Mouse (Mus musculus): ENCODE measurements around the gene Nedd9. TPM values are rescaled to one million over a fixed set of nuclear protein-coding genes. Genes with fewer than 3 reads are reported as not detected.

Nedd9 gene
- polyA plus RNA-seq, 1 experiment = not detected

DNA sequence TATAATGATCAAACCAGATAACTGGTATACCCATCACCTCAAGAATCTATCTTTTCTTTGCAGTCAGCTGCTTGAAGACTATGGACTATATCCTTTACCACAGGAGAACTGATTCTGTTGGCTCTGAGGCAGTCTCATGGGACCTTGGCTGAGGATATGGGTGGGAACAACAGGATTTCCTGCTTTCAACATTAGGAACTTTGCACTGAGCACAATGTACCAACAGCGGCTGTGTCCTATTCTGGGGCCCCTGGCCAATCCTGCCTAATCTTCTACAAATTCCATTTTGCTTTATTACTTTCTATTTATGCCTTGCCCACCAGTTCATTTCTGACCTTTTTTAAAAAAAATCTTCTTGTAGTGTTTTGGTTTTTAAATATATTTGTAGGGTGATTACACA, 21.0 kb downstream of the Nedd9 start:
- Histone ChIP-seq H3K36me3 (ENCODE audit: control insufficient read depth) (no peaks in the 10 kb centered on the region), H3K4me3 (replicated peaks) (no peak overlapping the region), H3K27me3 (ENCODE audit: control insufficient read depth) (no peaks in the 10 kb centered on the region), H3K4me1 (ENCODE audit: control insufficient read depth) (no peaks in the 10 kb centered on the region), H3K9me3 (ENCODE audit: control insufficient read depth, low read length) (no peaks in the 10 kb centered on the region)
- TF ChIP-seq GATA1 (IDR thresholded peaks at IDR 0.05; ENCODE audit: low read length) = no peak
- no peak for TF ChIP-seq TAL1 (IDR thresholded peaks at IDR 0.05; ENCODE audit: low read length)

DNA sequence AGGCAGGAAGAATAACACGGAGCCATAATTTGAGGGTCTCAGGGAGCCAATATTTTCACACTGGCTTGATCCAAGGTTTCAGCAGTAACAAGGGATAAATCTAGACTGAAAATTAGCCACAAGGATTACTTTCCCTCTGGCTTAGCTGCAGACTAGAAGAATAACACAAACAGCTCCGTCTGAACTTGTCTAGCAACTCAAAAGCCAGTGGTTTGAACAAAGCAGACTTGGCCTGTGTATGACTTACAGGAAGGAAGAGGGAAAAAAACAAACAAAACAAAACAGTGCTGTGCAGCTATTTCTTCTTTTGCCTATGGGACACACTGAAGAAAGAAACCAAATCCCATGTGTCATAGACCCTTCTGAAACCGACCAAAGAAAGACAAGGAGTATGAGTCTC, 25.7 kb downstream of the Nedd9 start:
- TF ChIP-seq TAL1 (IDR thresholded peaks at IDR 0.05; ENCODE audit: low read length) (no peak), GATA1 (IDR thresholded peaks at IDR 0.05; ENCODE audit: low read length) (no peak)
- H3K4me1 ChIP-seq (ENCODE audit: control insufficient read depth) = no peaks in the 10 kb centered on the region
- no peaks in the 10 kb centered on the region for H3K27me3 ChIP-seq (ENCODE audit: control insufficient read depth)
- H3K36me3 ChIP-seq (ENCODE audit: control insufficient read depth) = no peaks in the 10 kb centered on the region
- H3K4me3 ChIP-seq (replicated peaks) = no peak overlapping the region
- H3K9me3 ChIP-seq (ENCODE audit: control insufficient read depth, low read length) = no peaks in the 10 kb centered on the region

DNA sequence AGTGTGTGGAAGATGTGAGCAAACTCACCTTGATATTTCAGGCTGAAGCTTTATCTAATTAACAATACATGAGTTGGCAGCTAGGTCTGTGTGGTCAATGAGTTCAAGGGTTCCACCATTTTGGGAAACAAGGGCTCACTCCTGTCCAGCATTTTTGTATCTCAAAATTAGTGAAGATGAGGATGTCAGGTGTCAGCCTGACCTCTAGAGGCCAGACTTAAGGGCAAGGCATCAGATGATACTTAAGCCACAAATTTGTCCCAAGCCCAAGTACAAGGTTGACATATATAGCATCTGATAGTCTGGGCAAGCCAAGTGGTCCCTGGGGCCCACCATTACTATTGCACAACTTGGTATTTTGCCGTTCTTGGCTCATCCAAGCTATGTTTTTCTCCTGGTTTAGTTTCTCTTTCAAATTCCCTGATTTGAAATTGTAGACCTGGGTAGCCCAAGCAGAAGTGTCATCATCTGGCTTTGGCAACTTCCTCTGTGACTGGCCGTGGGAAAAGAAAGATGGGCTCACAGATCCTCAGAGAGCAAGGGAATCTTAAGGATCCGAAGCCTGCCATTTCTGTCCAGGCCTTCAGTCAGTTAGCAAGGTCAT, 27.4 kb downstream of the Nedd9 start:
- H3K27me3 ChIP-seq (ENCODE audit: control insufficient read depth) = no peaks in the 10 kb centered on the region
- H3K4me1 ChIP-seq (ENCODE audit: control insufficient read depth) = no peaks in the 10 kb centered on the region
- H3K9me3 ChIP-seq (ENCODE audit: control insufficient read depth, low read length) = no peaks in the 10 kb centered on the region
- H3K4me3 ChIP-seq (replicated peaks) = no peak overlapping the region
- TF ChIP-seq TAL1 (IDR thresholded peaks at IDR 0.05; ENCODE audit: low read length) (no peak), GATA1 (IDR thresholded peaks at IDR 0.05; ENCODE audit: low read length) (no peak)
- no peaks in the 10 kb centered on the region for H3K36me3 ChIP-seq (ENCODE audit: control insufficient read depth)

DNA sequence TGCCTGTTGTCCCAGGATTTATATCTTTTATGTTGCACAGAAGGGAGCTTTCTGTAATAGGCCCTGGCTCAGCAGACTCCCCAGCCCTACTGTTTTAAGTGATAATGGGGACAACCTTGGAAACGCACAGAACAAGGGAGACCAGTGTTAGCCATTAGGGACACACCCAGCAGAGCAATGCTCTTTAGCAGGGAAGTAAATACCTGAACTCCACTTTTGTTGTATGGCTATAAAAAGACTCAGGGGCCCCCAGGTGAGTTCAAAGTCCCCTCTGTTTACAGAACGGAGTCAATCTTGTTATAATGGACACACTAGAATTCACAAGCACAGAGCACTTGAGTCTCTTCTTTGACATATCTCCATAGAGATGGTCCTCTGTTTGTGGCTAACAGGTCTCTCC, 28.5 kb downstream of the Nedd9 start:
- Histone ChIP-seq H3K4me3 (replicated peaks) (no peak overlapping the region), H3K27me3 (ENCODE audit: control insufficient read depth) (no peaks in the 10 kb centered on the region), H3K9me3 (ENCODE audit: control insufficient read depth, low read length) (no peaks in the 10 kb centered on the region), H3K4me1 (ENCODE audit: control insufficient read depth) (no peaks in the 10 kb centered on the region), H3K36me3 (ENCODE audit: control insufficient read depth) (no peaks in the 10 kb centered on the region)
- TF ChIP-seq GATA1 (IDR thresholded peaks at IDR 0.05; ENCODE audit: low read length) = no peak
- no peak for TF ChIP-seq TAL1 (IDR thresholded peaks at IDR 0.05; ENCODE audit: low read length)

DNA sequence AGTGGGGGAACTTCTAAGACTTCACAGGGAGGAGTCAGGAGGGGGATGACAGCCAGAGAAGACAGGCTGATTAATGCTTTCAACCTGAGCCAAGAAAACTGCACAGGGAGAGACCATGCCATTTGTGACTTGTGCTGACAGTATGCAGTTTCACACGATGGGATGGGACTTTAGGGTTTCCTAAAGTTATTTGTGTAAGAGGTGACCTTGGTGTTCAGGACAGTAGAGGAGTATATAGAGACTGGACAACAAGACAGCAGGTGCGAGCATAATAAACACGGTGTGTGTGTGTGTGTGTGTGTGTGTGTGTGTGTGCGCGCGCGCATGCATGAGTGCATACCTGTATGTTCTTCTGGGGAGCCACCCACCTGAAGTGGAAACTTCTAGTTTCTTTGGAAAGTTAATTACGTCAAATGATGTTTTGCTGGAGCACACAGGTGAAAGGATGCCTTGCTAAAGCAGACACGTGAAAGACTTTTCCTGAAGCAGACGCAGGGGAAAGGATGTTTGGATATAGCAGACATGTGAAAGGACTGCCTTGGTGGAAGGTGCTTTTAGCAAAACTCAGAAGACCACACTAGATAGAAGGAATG, 29.3 kb downstream of the Nedd9 start:
- H3K9me3 ChIP-seq (ENCODE audit: control insufficient read depth, low read length) = no peaks in the 10 kb centered on the region
- TF ChIP-seq TAL1 (IDR thresholded peaks at IDR 0.05; ENCODE audit: low read length) (no peak), GATA1 (IDR thresholded peaks at IDR 0.05; ENCODE audit: low read length) (no peak)
- H3K27me3 ChIP-seq (ENCODE audit: control insufficient read depth) = no peaks in the 10 kb centered on the region
- H3K4me1 ChIP-seq (ENCODE audit: control insufficient read depth) = no peaks in the 10 kb centered on the region
- no peaks in the 10 kb centered on the region for H3K36me3 ChIP-seq (ENCODE audit: control insufficient read depth)
- H3K4me3 ChIP-seq (replicated peaks) = no peak overlapping the region

DNA sequence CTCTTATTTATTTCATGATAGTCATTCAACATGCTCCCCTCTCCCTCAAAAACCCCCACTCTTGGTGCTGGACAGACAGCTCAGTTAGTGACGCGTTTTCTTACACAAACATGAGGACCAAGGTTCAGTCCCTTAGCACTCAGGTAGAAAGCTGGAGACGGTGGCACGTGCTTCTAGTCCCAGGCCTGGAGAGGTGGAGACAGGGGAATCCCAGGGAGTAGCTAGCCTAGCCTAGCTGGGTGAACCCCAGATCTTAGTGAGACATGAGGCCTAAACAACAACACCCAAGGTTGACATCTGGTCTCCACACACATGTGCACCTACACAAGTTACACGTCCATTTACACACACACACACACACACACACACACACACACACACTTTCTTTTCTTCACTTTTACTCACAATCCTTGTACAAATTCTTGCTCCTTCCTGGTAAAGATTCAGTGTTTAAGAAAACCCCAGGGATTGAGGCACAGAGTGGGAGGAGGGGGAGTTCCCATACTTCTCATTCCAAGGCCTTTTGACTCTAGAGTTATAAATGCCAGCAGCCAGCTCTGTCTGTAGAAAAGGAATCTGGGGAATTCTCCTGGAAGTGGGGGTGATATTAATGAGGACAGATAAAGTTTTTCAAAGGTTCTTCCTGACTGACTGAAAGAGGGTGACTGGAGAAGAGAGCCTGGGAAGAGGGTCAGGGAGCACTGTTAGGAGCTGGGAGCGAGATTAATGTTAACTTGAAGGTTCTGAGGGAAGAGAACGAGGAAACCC, 29.9 kb downstream of the Nedd9 start:
- Histone ChIP-seq H3K4me1 (ENCODE audit: control insufficient read depth) (no peaks in the 10 kb centered on the region), H3K4me3 (replicated peaks) (no peak overlapping the region)
- TF ChIP-seq TAL1 (IDR thresholded peaks at IDR 0.05; ENCODE audit: low read length) = no peak
- TF ChIP-seq GATA1 (IDR thresholded peaks at IDR 0.05; ENCODE audit: low read length) = no peak

DNA sequence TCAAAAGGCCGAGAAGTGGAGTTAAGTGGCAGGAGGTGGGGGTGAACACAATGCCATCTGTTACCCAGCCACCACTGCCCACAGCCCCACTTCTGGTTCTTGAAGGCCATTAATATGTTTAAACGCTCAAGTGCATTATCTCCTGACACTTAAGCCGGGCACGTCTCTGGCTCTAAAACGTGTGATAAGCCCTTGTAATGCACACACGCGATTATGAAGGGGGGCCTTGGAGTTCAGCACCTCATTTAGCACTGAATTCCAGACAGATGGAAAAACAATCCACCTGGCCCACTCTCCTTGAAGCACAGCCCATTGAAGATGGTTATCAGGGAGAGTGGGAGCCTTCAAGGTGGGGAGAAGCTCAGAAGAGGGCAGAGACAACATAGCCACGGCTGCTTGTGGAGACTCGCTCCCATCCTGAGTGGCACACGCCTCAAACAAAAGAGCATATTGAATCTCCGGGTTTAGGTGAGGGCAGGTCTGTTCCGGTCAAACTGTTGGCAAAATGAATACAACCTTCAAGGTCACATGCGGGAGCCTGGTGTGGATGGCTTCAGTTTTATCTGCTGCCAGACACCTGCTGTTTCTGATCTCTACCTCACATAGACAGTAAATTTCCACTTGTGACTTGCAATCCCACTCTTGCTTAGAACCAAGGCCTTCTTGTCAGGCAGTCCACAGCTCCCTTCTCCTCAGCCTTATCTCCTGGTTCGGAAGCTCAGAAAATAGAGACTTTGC, 30.7 kb downstream of the Nedd9 start:
- Histone ChIP-seq H3K4me1 (ENCODE audit: control insufficient read depth) (no peaks in the 10 kb centered on the region), H3K4me3 (replicated peaks) (no peak overlapping the region), H3K36me3 (ENCODE audit: control insufficient read depth) (no peaks in the 10 kb centered on the region), H3K27me3 (ENCODE audit: control insufficient read depth) (no peaks in the 10 kb centered on the region), H3K9me3 (ENCODE audit: control insufficient read depth, low read length) (no peaks in the 10 kb centered on the region)
- no peak for TF ChIP-seq TAL1 (IDR thresholded peaks at IDR 0.05; ENCODE audit: low read length)
- no peak for TF ChIP-seq GATA1 (IDR thresholded peaks at IDR 0.05; ENCODE audit: low read length)

More for the DNA sequence above, 29.9 kb downstream of the Nedd9 start:
- Histone ChIP-seq H3K9me3 (ENCODE audit: control insufficient read depth, low read length) (no peaks in the 10 kb centered on the region), H3K36me3 (ENCODE audit: control insufficient read depth) (no peaks in the 10 kb centered on the region), H3K27me3 (ENCODE audit: control insufficient read depth) (no peaks in the 10 kb centered on the region)

DNA sequence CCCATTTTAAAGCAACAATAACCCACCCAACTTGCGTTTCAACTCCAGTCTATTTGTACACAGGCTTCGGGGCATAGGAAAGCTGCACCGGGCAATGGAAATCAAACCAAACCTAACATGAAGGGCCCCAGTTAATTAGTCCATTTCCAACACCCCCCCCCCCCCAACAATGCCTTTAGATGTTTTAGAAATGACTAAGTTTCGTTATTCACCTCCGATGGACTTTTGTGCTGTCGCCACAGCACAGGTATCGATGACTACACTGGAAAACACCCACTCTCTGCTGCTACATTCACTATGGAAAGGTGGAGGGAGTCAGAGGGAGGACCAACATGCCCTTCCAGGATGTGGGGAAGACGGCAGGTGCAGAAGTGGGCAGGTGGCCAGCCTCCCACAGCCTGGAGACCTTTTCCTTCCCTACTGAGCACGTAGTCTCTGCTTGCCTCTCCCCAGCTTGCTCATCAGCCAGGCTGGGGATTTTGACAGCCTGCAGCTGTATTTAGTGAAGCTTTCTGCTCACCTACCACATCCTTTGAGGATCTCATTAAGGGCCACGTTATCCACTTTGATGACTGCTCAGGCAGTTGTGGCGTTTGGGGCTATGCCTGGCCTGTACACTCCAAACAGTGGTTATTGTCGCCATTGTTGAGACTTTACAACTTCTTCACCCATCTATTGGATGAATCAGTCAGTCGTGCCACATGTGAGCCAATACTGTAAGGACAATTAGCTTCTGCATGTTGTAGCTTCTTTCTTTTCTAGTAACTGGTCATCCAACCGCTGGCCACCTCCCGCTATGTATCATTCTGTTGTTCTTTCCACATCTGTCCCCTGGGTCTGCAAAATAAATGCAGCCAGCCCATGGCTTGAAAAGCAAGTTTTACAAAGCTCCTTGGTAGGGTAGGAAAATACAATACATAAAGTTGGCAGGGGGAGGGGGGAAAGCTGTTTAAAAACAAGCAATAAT, 33.7 kb downstream of the Nedd9 start:
- TF ChIP-seq TAL1 (IDR thresholded peaks at IDR 0.05; ENCODE audit: low read length) (no peak), GATA1 (IDR thresholded peaks at IDR 0.05; ENCODE audit: low read length) (no peak)
- H3K4me3 ChIP-seq (replicated peaks) = no peak overlapping the region
- no peaks in the 10 kb centered on the region for H3K36me3 ChIP-seq (ENCODE audit: control insufficient read depth)
- H3K4me1 ChIP-seq (ENCODE audit: control insufficient read depth) = no peaks in the 10 kb centered on the region
- no peaks in the 10 kb centered on the region for H3K27me3 ChIP-seq (ENCODE audit: control insufficient read depth)
- no peaks in the 10 kb centered on the region for H3K9me3 ChIP-seq (ENCODE audit: control insufficient read depth, low read length)
